Mouse (Mus musculus) left cerebral cortex, adult 9 months (tissue): ENCODE measurements around the gene Rpn2.

Experiments
- DNase-seq, 2 experiments: peaks; one replicate each; pipeline ENCODE4 v3.0.0; 2022; ENCODE audit warnings: low spot score in 2 of 2

Rpn2 gene

GRCm38 (mm10) chr2:157310963-157311637 is 32.3 kb downstream of the Rpn2 start:
- no peak for DNase-seq

DNA sequence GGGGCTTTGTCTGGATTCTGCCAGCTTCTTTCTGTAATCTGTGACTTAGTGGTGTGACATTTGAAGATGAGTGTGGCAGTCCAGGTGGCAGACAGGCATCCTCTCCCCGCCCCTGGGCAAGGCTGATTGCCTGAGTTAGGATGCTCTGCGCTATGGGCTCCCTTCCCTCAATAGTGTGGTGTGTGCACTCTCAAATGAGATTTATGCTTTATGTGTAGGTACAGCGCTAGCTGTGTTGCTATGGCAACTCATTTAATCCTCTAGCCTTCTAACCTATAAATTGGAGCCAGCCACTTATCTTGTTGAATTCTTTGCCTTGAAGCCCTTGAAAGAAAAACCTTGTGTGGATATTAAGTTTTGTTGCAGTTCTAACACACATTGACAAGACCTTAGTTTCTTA is 34.9 kb downstream of the Rpn2 start:
- no peak for DNase-seq

GRCm38 (mm10) chr2:157314310-157314709 is 35.5 kb downstream of the Rpn2 start:
- DNase-seq = no peak

DNA sequence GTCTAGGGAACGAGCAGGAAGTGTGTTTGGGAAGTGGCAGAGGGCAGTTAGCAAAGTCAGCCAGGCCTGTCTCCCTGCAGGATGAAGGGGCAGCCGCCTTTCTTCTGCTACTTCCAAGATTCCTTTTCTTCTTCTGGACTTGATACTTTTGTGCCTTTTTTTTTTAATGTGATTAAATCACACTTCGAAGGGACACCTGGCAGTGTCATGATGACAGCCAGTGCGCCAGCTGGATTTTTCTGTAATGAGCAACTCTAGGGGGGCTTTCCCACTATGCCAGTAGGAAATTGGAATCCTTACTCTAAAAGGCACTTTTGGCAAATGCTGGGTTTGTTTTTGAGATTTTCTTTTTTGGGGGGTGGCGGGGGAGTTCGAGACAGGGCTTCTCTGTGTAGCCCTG is 36.7 kb downstream of the Rpn2 start:
- no peak for DNase-seq

DNA sequence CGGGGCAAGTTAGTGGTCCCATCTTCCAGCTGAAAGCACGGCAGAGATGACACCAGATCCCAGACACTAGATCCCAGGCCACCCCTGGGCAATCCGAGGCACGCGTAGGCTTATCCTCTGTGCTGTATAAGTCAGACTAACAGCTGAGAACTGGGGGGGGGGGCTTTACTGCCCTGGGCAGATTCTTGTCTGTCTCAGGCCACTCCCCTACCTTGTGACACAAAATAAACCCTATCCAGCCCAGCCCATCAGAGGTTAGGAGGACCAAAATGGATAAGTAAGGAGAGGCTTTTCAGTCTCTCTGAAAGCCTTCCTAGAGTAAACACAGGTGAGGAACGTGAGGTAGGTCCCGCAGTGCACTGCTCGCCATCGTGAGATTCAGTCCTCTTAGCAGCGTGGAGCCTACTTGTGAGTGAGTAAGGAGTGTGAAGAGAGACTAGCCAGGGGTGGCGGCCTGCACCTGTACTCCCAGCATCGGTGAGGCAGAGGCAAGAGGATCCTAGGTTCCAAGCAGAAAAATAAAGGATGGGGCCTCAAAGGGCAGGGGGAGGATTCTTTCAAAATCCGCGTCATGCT is 37.6 kb downstream of the Rpn2 start:
- no peak for DNase-seq

DNA sequence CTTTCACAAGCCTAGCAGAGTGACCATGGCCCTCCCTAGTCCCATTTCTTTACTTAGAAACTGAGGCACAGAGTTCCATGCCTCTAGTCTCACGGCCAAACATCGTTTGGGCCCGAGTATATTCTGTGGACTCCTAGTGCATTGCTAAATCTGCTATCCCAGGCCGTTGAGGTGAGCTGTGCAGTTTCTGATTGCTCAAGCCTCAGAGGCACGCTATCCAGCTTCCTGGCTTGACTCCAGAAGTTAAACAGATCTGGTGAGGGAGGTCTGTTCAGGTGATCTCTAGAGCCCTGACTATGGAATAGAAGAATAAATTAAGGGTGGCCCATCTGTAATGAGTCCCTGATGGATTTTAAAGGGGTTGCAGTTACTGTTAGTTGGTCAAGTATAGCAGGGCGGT is 38.4 kb downstream of the Rpn2 start:
- no peak for DNase-seq

GRCm38 (mm10) chr2:157320135-157320534 is 41.3 kb downstream of the Rpn2 start:
- DNase-seq = no peak

DNA sequence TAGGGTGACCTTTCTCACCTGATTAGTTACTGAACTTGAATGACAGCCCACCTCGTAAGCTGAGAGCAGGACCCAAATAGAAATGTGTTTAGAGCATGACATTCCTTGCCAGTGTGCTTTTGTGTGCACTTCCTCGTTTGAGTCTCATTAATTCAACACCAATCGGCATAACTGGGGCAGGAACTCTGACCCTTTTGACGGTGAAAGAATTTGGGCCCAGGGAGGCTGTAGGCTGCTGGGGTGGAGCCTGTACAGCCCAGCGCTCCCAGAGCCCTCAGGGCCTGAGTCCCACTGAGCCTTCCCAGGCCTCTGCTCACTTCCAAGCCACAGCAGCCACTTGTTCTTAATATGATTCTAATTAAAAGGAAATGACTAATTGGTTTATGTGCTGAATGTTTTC is 42.1 kb downstream of the Rpn2 start:
- DNase-seq = no peak

- DNase-seq = no peak
Measured at GRCm38 (mm10) chr2:157322029-157322766, 43.4 kb downstream of the Rpn2 start.

DNA sequence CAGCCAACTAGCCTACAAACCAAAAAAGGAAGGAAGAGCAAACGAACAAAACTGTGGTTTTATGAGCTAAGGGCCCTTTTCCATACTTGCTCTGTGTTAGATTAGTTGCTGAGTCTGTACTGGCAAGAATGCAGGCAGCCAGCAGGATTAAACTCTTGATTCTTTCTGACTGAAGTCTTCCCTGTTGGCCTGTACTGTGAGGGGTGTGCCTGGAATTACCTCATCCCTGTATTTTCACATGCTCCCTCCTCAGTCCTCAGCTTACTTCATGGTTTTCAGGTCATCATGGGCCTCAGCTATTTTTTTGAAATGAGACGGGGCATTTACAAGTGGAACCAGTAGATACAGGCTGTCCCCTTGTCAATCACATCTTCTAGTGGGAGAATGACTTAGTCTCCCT is 46.4 kb downstream of the Rpn2 start:
- DNase-seq = no peak

DNA sequence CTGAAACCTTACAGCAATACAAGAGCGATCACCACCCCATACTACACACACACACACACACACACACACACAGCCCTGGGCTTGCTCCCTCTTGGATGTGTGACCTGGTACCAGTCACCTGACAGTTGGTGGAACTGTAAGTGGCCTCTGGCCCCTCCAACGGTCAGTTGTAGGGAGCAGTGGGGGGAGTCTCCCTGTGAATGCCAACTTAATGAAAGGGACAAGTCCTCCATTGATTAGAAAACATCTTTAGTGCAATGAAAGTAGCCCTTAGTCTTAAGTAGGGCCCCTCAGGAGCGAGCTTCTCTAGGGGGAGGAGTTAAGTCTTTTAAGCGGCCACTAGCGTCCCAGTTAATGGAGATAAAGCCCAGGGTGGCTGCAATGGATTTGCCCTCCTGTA is 49.3 kb downstream of the Rpn2 start:
- no peak for DNase-seq

- no peak for DNase-seq
Measured at GRCm38 (mm10) chr2:157328570-157328969, 49.8 kb downstream of the Rpn2 start.

GRCm38 (mm10) chr2:157332059-157332458 is 53.2 kb downstream of the Rpn2 start:
- no peak for DNase-seq

DNA sequence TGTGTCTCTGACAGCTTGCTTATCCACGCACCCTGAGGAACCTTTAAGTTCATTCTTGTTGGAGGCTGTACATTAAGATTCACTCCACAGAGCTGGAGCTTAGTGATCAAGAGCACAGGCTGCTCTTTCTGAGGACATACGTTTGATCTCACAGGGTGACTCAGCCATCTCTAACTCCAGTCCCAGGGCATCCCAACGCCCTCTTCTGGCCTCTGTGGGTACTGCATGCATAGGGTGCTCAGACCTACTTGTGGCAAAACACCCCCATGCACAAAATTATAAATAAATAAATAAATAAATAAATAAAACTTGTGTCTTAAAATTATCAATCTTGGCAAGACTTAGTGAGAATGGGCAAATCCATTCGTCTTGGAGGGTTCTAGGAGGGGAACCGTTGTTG is 59.8 kb downstream of the Rpn2 start:
- peak in 1 of 2 experiments; percentile 73 for DNase-seq

- DNase-seq = no peak
Measured at GRCm38 (mm10) chr2:157339532-157339931, 60.7 kb downstream of the Rpn2 start.

- peak; percentile 70 to 79 for DNase-seq
Measured at GRCm38 (mm10) chr2:157340221-157340741, 61.5 kb downstream of the Rpn2 start.

GRCm38 (mm10) chr2:157341554-157342270 is 62.9 kb downstream of the Rpn2 start:
- DNase-seq = peak in 1 of 2 experiments; percentile 83

DNA sequence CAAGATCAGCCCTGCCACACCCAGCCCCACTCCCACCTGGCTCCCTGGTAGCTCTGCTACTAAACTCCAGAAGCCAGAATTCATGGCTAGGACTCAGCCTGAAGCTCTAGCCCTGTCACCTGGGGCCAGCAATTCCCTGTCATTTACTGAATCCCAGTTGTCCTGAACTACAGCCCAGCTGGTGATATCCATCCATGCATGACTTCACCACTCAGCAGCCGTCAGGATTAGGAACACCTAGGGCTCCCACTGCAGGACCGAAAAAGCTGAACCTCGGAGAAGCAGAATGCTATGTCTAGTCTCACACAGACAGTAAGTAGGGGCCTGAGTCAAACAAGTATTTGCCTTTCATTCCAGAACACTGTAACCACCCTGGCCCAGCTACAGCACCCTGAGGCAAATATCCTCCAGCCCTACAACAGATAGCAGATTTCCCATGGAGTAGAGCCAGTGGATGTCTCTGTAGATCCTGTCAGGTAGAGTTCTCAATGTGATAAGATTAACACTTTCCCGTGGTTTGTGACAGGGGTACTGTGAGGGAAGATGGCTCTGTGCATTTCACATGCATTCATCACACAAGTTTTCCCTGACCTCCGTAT is 63.6 kb downstream of the Rpn2 start:
- DNase-seq = no peak

DNA sequence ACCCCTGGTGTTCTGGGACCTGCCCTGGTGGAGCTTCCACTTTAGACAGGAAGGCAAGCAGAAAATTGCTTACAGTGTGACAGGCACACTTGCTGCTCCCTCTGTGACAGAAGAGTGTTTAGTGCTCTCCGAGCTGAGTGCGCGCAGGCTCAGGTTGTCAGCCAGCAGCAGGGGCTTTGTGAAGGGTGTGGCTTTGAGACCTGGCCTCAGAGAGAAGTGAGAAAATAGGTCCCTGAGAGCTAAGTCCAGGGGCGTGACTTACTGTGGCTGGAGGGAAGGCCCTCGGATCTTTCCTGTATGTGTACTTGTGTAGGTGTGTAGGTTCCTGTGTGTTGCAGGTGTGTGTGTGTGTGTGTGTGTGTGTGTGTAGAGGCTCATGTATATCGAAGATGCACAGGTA is 64.5 kb downstream of the Rpn2 start:
- no peak for DNase-seq

DNA sequence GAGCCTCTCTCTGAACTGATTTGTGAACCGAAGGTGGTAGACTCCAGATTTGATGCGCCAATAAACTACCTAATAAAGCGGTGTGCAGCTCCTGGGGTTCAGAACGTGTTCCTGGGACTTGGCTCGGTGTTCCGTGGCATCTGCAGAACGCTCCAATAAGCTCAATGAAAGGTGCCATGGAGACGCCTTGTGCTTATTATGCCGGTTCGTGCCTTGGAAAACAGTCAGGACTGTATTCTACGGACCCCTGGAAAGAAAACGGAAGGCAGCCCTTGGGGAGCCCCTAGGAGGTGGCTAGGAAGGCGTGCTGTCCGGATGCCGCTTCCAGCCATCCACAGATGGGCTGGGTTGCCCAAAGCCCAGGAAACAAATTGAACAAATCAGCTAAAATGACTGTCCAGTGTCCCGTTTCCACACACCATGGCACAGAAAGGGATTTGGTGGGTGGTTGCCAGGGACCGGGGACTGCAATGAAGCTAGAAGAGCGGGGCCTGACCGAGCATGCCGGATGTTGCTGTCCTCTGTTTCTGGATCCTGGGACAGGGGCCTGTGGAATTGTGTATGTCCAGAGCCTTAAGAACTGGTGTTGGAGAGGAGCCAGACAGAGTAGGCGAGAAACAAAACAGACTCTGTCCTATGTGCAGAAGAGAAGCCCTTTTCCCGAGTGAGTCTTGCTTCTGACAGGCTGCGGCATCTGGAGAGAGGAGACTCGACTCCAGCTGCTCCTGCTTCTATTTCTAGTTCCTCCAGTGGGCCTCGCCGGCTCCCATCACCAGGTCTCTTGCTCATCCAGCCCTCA is 68.7 kb downstream of the Rpn2 start, which contains the start of gene Ghrh:
Ghrh (minus strand) TSS at position 146 of the 799 bp plus-strand sequence.
- DNase-seq = peak in 1 of 2 experiments; percentile 58
